Mouse (Mus musculus): Measurements from ENCODE around the gene Pigr. TPM values are rescaled to one million over a fixed set of nuclear protein-coding genes. Genes with fewer than 3 reads are reported as not detected.

Pigr gene
- polyA plus RNA-seq, 1 experiment from 2014 or later, result not detected

- no peaks in the 10 kb centered on the region for H3K4me1 ChIP-seq (ENCODE audit: insufficient read depth)
- H3K4me2 ChIP-seq, result no peak overlapping the region
- WGBS, result 87% methylated on average over 5 of the region's 5 CpGs
- H3K27me3 ChIP-seq (ENCODE audit: insufficient read depth, low read length), result no peaks in the 10 kb centered on the region
- no peak overlapping the region for H3K27ac ChIP-seq (ENCODE audit: low read depth)
- H3K4me3 ChIP-seq (ENCODE audit: low read depth, low read length), result no peak overlapping the region
- no peaks in the 10 kb centered on the region for H3K9me3 ChIP-seq (ENCODE audit: low read depth, low read length)
- DNase-seq (no peak), ATAC-seq (ENCODE audit: insufficient read depth) (no peak)
- no peak overlapping the region for H3K9ac ChIP-seq
- H3K36me3 ChIP-seq (ENCODE audit: insufficient read depth), result no peaks in the 10 kb centered on the region
- no peak for TF ChIP-seq CTCF (IDR thresholded peaks at IDR 0.05; ENCODE audit: low read depth)
Observed at GRCm38 (mm10) chr1:130864741-130865140, 38.3 kb downstream of the Pigr start.

- Histone ChIP-seq H3K4me1 (ENCODE audit: insufficient read depth) (no peaks in the 10 kb centered on the region), H3K9ac (no peak within 1 kb of the TSS), H3K27me3 (ENCODE audit: insufficient read depth, low read length) (no peaks in the 10 kb centered on the region), H3K9me3 (ENCODE audit: low read depth, low read length) (no peaks in the 10 kb centered on the region), H3K4me3 (ENCODE audit: low read depth, low read length) (no peak within 1 kb of the TSS), H3K4me2 (no peak within 1 kb of the TSS), H3K27ac (ENCODE audit: low read depth) (no peak within 1 kb of the TSS), H3K36me3 (ENCODE audit: insufficient read depth) (no peaks in the 10 kb centered on the region)
- DNase-seq (no peak), ATAC-seq (ENCODE audit: insufficient read depth) (no peak)
- 67% methylated on average over 7 of the region's 7 CpGs for WGBS
- no peak for TF ChIP-seq CTCF (IDR thresholded peaks at IDR 0.05; ENCODE audit: low read depth)
Observed at GRCm38 (mm10) chr1:130865541-130866221, 39.2 kb downstream of the Pigr start, which contains the start of gene Fcmr. Fcmr (plus strand) TSS chr1:130865669.

GRCm38 (mm10) chr1:130872912-130873311 lies 46.4 kb downstream of the Pigr start:
- peaks cover 5% of the 10 kb centered on the region; the same call in 1 of the 2 replicates for H3K27me3 ChIP-seq (ENCODE audit: insufficient read depth, low read length)
- WGBS, result 73% methylated on average over 2 of the region's 2 CpGs
- no peak overlapping the region for H3K4me2 ChIP-seq
- H3K36me3 ChIP-seq (ENCODE audit: insufficient read depth), result no peaks in the 10 kb centered on the region
- ATAC-seq (ENCODE audit: insufficient read depth) (no peak), DNase-seq (no peak)
- H3K9me3 ChIP-seq (ENCODE audit: low read depth, low read length), result no peaks in the 10 kb centered on the region
- no peak overlapping the region for H3K27ac ChIP-seq (ENCODE audit: low read depth)
- TF ChIP-seq CTCF (IDR thresholded peaks at IDR 0.05; ENCODE audit: low read depth), result no peak
- no peak overlapping the region for H3K9ac ChIP-seq
- no peaks in the 10 kb centered on the region for H3K4me1 ChIP-seq (ENCODE audit: insufficient read depth)
- no peak overlapping the region for H3K4me3 ChIP-seq (ENCODE audit: low read depth, low read length)

GRCm38 (mm10) chr1:130875139-130875538 lies 48.7 kb downstream of the Pigr start:
- H3K4me1 ChIP-seq (ENCODE audit: insufficient read depth), result no peaks in the 10 kb centered on the region
- H3K9me3 ChIP-seq (ENCODE audit: low read depth, low read length), result no peaks in the 10 kb centered on the region
- no peak for ATAC-seq (ENCODE audit: insufficient read depth)
- H3K9ac ChIP-seq, result no peak overlapping the region
- H3K27ac ChIP-seq (ENCODE audit: low read depth), result no peak overlapping the region
- H3K36me3 ChIP-seq (ENCODE audit: insufficient read depth), result no peaks in the 10 kb centered on the region
- peaks cover 11% of the 10 kb centered on the region; the same call in 1 of the 2 replicates for H3K27me3 ChIP-seq (ENCODE audit: insufficient read depth, low read length)
- peak; percentile 83 for DNase-seq
- 45% methylated on average over 3 of the region's 3 CpGs for WGBS
- H3K4me3 ChIP-seq (ENCODE audit: low read depth, low read length), result no peak overlapping the region
- TF ChIP-seq CTCF (IDR thresholded peaks at IDR 0.05; ENCODE audit: low read depth), result peak; percentile 78
- H3K4me2 ChIP-seq, result no peak overlapping the region

GRCm38 (mm10) chr1:130875910-130876309 lies 49.4 kb downstream of the Pigr start:
- DNase-seq, result no peak
- no peaks in the 10 kb centered on the region for H3K4me1 ChIP-seq (ENCODE audit: insufficient read depth)
- no peak for ATAC-seq (ENCODE audit: insufficient read depth)
- no peak overlapping the region for H3K4me3 ChIP-seq (ENCODE audit: low read depth, low read length)
- H3K27me3 ChIP-seq (ENCODE audit: insufficient read depth, low read length), result peaks cover 11% of the 10 kb centered on the region; the same call in 1 of the 2 replicates
- H3K27ac ChIP-seq (ENCODE audit: low read depth), result no peak overlapping the region
- no peak overlapping the region for H3K9ac ChIP-seq
- TF ChIP-seq CTCF (IDR thresholded peaks at IDR 0.05; ENCODE audit: low read depth), result peak; percentile 25; the same call in 1 of the 2 replicates
- no peaks in the 10 kb centered on the region for H3K36me3 ChIP-seq (ENCODE audit: insufficient read depth)
- no peak overlapping the region for H3K4me2 ChIP-seq
- H3K9me3 ChIP-seq (ENCODE audit: low read depth, low read length), result no peaks in the 10 kb centered on the region
- 65% methylated on average over 3 of the region's 3 CpGs for WGBS

- no peak for ATAC-seq (ENCODE audit: insufficient read depth)
- Histone ChIP-seq H3K36me3 (ENCODE audit: insufficient read depth) (no peaks in the 10 kb centered on the region), H3K4me2 (no peak overlapping the region), H3K27me3 (ENCODE audit: insufficient read depth, low read length) (peaks cover 11% of the 10 kb centered on the region; the same call in 1 of the 2 replicates), H3K9ac (no peak overlapping the region), H3K9me3 (ENCODE audit: low read depth, low read length) (no peaks in the 10 kb centered on the region), H3K4me3 (ENCODE audit: low read depth, low read length) (no peak overlapping the region), H3K4me1 (ENCODE audit: insufficient read depth) (no peaks in the 10 kb centered on the region), H3K27ac (ENCODE audit: low read depth) (no peak overlapping the region)
- TF ChIP-seq CTCF (IDR thresholded peaks at IDR 0.05; ENCODE audit: low read depth), result peak; percentile 80
- peak; percentile 94 for DNase-seq
- WGBS, result 20% methylated on average over 3 of the region's 3 CpGs
Observed at GRCm38 (mm10) chr1:130876931-130877509, 50.5 kb downstream of the Pigr start.

- DNase-seq, result peak; percentile 29
- 3% methylated on average over 43 of the region's 43 CpGs for WGBS
- 0 out of 2 replicates have a peak overlapping the region, but pooled peaks have one; percentile 13 for H3K9ac ChIP-seq
Observed at GRCm38 (mm10) chr1:130877889-130878614, 51.6 kb downstream of the Pigr start.

More at GRCm38 (mm10) chr1:130877889-130878614, 51.6 kb downstream of the Pigr start:
- TF ChIP-seq CTCF (IDR thresholded peaks at IDR 0.05; ENCODE audit: low read depth), result no peak
- H3K4me3 ChIP-seq (ENCODE audit: low read depth, low read length), result peak overlapping the region; percentile 28
- peaks cover 11% of the 10 kb centered on the region; the same call in 1 of the 2 replicates for H3K27me3 ChIP-seq (ENCODE audit: insufficient read depth, low read length)
- no peaks in the 10 kb centered on the region for H3K36me3 ChIP-seq (ENCODE audit: insufficient read depth)
- no peaks in the 10 kb centered on the region for H3K9me3 ChIP-seq (ENCODE audit: low read depth, low read length)
- ATAC-seq (ENCODE audit: insufficient read depth), result peak; percentile 69; the same call in 1 of the 2 replicates
- H3K27ac ChIP-seq (ENCODE audit: low read depth), result no peak overlapping the region
- H3K4me1 ChIP-seq (ENCODE audit: insufficient read depth), result no peaks in the 10 kb centered on the region
- H3K4me2 ChIP-seq, result peak overlapping the region; percentile 62

Data from lung, embryonic 14.5 days (tissue).